Mouse (Mus musculus): ENCODE data around the gene Krtap6-1. TPM values are rescaled to one million over a fixed set of nuclear protein-coding genes. Genes with fewer than 3 reads are reported as not detected.

Krtap6-1 gene
- polyA plus RNA-seq, 1 experiment from 2014 or later, result not detected

Other genes starting within 250 kb of the Krtap6-1 start
- not detected in 2 replicates for gene Gm20741, start 219.5 kb upstream of the Krtap6-1 start, polyA plus RNA-seq (2014; fragmentation: Nextera tagmentation; extraction: Ambion mirVana)
- 0.22 TPM in 1 of 2 replicates, not detected in the other for gene Krtap15, start 211.5 kb upstream of the Krtap6-1 start, polyA plus RNA-seq (2014; fragmentation: Nextera tagmentation; extraction: Ambion mirVana)
- gene Krtap14, start 205.6 kb upstream of the Krtap6-1 start, polyA plus RNA-seq (2014; fragmentation: Nextera tagmentation; extraction: Ambion mirVana), result not detected in 2 replicates
- gene Krtap19-1, start 162.3 kb upstream of the Krtap6-1 start, polyA plus RNA-seq (2014; fragmentation: Nextera tagmentation; extraction: Ambion mirVana), result not detected in 2 replicates
- gene Krtap19-2, start 157.4 kb upstream of the Krtap6-1 start, polyA plus RNA-seq (2014; fragmentation: Nextera tagmentation; extraction: Ambion mirVana), result not detected in 2 replicates
- gene Krtap19-3, start 153.7 kb upstream of the Krtap6-1 start, polyA plus RNA-seq (2014; fragmentation: Nextera tagmentation; extraction: Ambion mirVana), result not detected in 2 replicates
- not detected in 2 replicates for gene Krtap19-4, start 146.6 kb upstream of the Krtap6-1 start, polyA plus RNA-seq (2014; fragmentation: Nextera tagmentation; extraction: Ambion mirVana)
- not detected in 2 replicates for gene Krtap19-5, start 135.2 kb upstream of the Krtap6-1 start, polyA plus RNA-seq (2014; fragmentation: Nextera tagmentation; extraction: Ambion mirVana)
- gene Krtap19-9b, start 99.4 kb upstream of the Krtap6-1 start, polyA plus RNA-seq (2014; fragmentation: Nextera tagmentation; extraction: Ambion mirVana), result not detected in 2 replicates
- gene Krtap16-3, start 68.8 kb upstream of the Krtap6-1 start, polyA plus RNA-seq (2014; fragmentation: Nextera tagmentation; extraction: Ambion mirVana), result not detected in 2 replicates
- gene Krtap22-2, start 20.9 kb upstream of the Krtap6-1 start, polyA plus RNA-seq (2014; fragmentation: Nextera tagmentation; extraction: Ambion mirVana), result not detected in 2 replicates
- gene Gm10229, start 16.4 kb upstream of the Krtap6-1 start, polyA plus RNA-seq (2014; fragmentation: Nextera tagmentation; extraction: Ambion mirVana), result not detected in 2 replicates
- not detected in 2 replicates for gene Gm10228, start 9.8 kb downstream of the Krtap6-1 start, polyA plus RNA-seq (2014; fragmentation: Nextera tagmentation; extraction: Ambion mirVana)
- gene Krtap6-5, start 16.2 kb downstream of the Krtap6-1 start, polyA plus RNA-seq (2014; fragmentation: Nextera tagmentation; extraction: Ambion mirVana), result not detected in 2 replicates
- not detected in 2 replicates for gene 1110025L11Rik, start 32.3 kb downstream of the Krtap6-1 start, polyA plus RNA-seq (2014; fragmentation: Nextera tagmentation; extraction: Ambion mirVana)
- not detected in 2 replicates for gene Krtap6-3, start 52.3 kb downstream of the Krtap6-1 start, polyA plus RNA-seq (2014; fragmentation: Nextera tagmentation; extraction: Ambion mirVana)
- gene Gm6358, start 109.2 kb downstream of the Krtap6-1 start, polyA plus RNA-seq (2014; fragmentation: Nextera tagmentation; extraction: Ambion mirVana), result not detected in 2 replicates
- gene Gm10061, start 119.4 kb downstream of the Krtap6-1 start, polyA plus RNA-seq (2014; fragmentation: Nextera tagmentation; extraction: Ambion mirVana), result not detected in 2 replicates
- gene Gm9789, start 126.3 kb downstream of the Krtap6-1 start, polyA plus RNA-seq (2014; fragmentation: Nextera tagmentation; extraction: Ambion mirVana), result not detected in 2 replicates
- not detected in 2 replicates for gene Gm7735, start 137.8 kb downstream of the Krtap6-1 start, polyA plus RNA-seq (2014; fragmentation: Nextera tagmentation; extraction: Ambion mirVana)
- gene 1110057P08Rik, start 143.0 kb downstream of the Krtap6-1 start, polyA plus RNA-seq (2014; fragmentation: Nextera tagmentation; extraction: Ambion mirVana), result not detected in 2 replicates
- gene Krtap20-2, start 174.2 kb downstream of the Krtap6-1 start, polyA plus RNA-seq (2014; fragmentation: Nextera tagmentation; extraction: Ambion mirVana), result not detected in 2 replicates